In genomic region chr9:70855868-70856267, GRCm38 (mm10) we compare ENCODE assay signal across 10 mouse cellular contexts.
DNase-seq lines count a peak whose midpoint lies in the region; ATAC-seq lines count a peak whose summit lies in the region.
"Had no signal": no experiment of that assay in that cellular context is flagged by ENCODE, and none has a peak within 500 bp of the region (broad histone marks: within the 10 kb centered on the region; RNA-seq: fewer than 3 reads in every experiment).

No protein-coding gene starts in this region.

- no peak overlapping the region for H3K4me3 ChIP-seq in liver, embryonic 16.5 days (ENCODE audit: low read depth, low read length)
- H3K4me3 ChIP-seq: forebrain, embryonic 10.5 days; limb, embryonic 15.5 days had no signal

- peak; percentile 79 for ATAC-seq in liver, embryonic 16.5 days (ENCODE audit: low read depth)

- H3K4me2 ChIP-seq in liver, embryonic 16.5 days (ENCODE audit: low read depth, low read length) = no peak overlapping the region
- H3K4me2 ChIP-seq: limb, embryonic 15.5 days had no signal

- no peaks in the 10 kb centered on the region for H3K27me3 ChIP-seq in liver, embryonic 16.5 days (ENCODE audit: control insufficient read depth, insufficient read depth, low read depth, low read length)
- H3K27me3 ChIP-seq: limb, embryonic 15.5 days had no signal

- H3K27ac ChIP-seq in liver, embryonic 16.5 days (ENCODE audit: low read length) = peak overlapping the region; percentile 31; the same call in 1 of the 2 replicates
- H3K27ac ChIP-seq: forebrain, embryonic 10.5 days; limb, embryonic 15.5 days had no signal

- H3K4me1 ChIP-seq in liver, embryonic 16.5 days (ENCODE audit: control insufficient read depth, low read depth, low read length) = peaks cover 22% of the 10 kb centered on the region

- 52% methylated on average over 6 of the region's 6 CpGs for WGBS in liver, embryonic 16.5 days (ENCODE audit: insufficient replicate concordance)

- H3K36me3 ChIP-seq in liver, embryonic 16.5 days (ENCODE audit: control insufficient read depth, insufficient read depth) = no peaks in the 10 kb centered on the region
- H3K36me3 ChIP-seq: forebrain, embryonic 10.5 days; limb, embryonic 15.5 days had no signal

- no peak overlapping the region for H3K9ac ChIP-seq in liver, embryonic 16.5 days (ENCODE audit: low read depth, low read length)
- H3K9ac ChIP-seq: limb, embryonic 15.5 days had no signal

- H3K9me3 ChIP-seq in liver, embryonic 16.5 days (replicated peaks; ENCODE audit: control insufficient read depth, low read length) = no peaks in the 10 kb centered on the region
- H3K9me3 ChIP-seq: forebrain, embryonic 10.5 days; limb, embryonic 15.5 days had no signal

- DNase-seq in kidney, postnatal 4 days = peak; percentile 39 to 46
- no peak for DNase-seq in kidney, postnatal 14 days
- peak; percentile 65 for DNase-seq in MN1 (ENCODE audit: low spot score)
- peak; percentile 60 for DNase-seq in brain, adult 2 months (ENCODE audit: low read depth, low spot score)
- DNase-seq in layer of hippocampus, adult 8-10 months (ENCODE audit: low spot score in 2 of 2) = no peak
- DNase-seq in layer of hippocampus, adult 9-10 months (ENCODE audit: low spot score) = no peak
- DNase-seq: cerebellum, adult 8-10 months had no signal

Comparison
In these comparisons a context has a peak if more than half of its experiments do, and no peak if none do; other contexts are left out.
1. DNase-seq: peak in kidney, postnatal 4 days (2 of 2), MN1 (single experiment) and brain, adult 2 months (single experiment); none in kidney, postnatal 14 days (single experiment), layer of hippocampus, adult 8-10 months (0 of 2) and layer of hippocampus, adult 9-10 months (single experiment).